Mouse (Mus musculus) forebrain, postnatal 0 days (tissue): Measurements from ENCODE around the gene Fam171a2. TPM values are rescaled to one million over a fixed set of nuclear protein-coding genes. Genes with fewer than 3 reads are reported as not detected.

ENCODE experiments used
- ATAC-seq: fragments of 200-750 bp; cut with Nextera tagmentation; 2 replicates; pipeline ENCODE4 v1.8.0; 2017; ENCODE audit warnings: mild to moderate bottlenecking, moderate library complexity
- DNase-seq: peaks from one replicate; pipeline ENCODE4 v3.0.0-alpha.2; 2015
- H3K27ac ChIP-seq: fragments of 300-500 bp; sonication (generic); 2 replicates; pipeline ENCODE4 v1.5.1; 2014; ENCODE audit warnings: low read depth, mild to moderate bottlenecking, antibody characterized with exemption, low read length, moderate library complexity, mixed read lengths
- H3K27me3 ChIP-seq: fragments of 300-500 bp; sonication (generic); 2 replicates; pipeline ENCODE4 v1.6.1; 2014; ENCODE audit warnings: mild to moderate bottlenecking, low read length, mixed read lengths; ENCODE audit not compliant: insufficient read depth
- H3K36me3 ChIP-seq: fragments of 300-500 bp; sonication (generic); 2 replicates; pipeline ENCODE4 v1.6.1; 2014; ENCODE audit warnings: mild to moderate bottlenecking, moderate library complexity; ENCODE audit not compliant: insufficient read depth
- H3K4me1 ChIP-seq: fragments of 300-500 bp; sonication (generic); 2 replicates; pipeline ENCODE4 v1.6.1; 2014; ENCODE audit warnings: antibody characterized with exemption; ENCODE audit not compliant: insufficient read depth
- H3K4me2 ChIP-seq: fragments of 300-500 bp; sonication (generic); 2 replicates; pipeline ENCODE4 v1.6.1; 2014; ENCODE audit warnings: low read depth, mild to moderate bottlenecking, moderate library complexity
- H3K4me3 ChIP-seq: fragments of 300-500 bp; sonication (generic); 2 replicates; pipeline ENCODE4 v1.5.1; 2014; ENCODE audit warnings: low read depth, low read length, mixed read lengths
- H3K9ac ChIP-seq: fragments of 300-500 bp; sonication (generic); 2 replicates; pipeline ENCODE4 v1.6.1; 2014; ENCODE audit warnings: mild to moderate bottlenecking
- H3K9me3 ChIP-seq: fragments of 300-500 bp; sonication (generic); 2 replicates; pipeline ENCODE4 v1.6.1; 2016; ENCODE audit warnings: low read length
- CTCF ChIP-seq: sonication (generic); IDR thresholded peaks from 2 replicates; pipeline ENCODE4 v1.5.1; 2016; ENCODE audit warnings: antibody characterized with exemption, control low read depth, low read depth
- WGBS: fragments of 180-500 bp; shearing (Covaris S2); extraction: QIAGEN DNeasy Blood & Tissue Kit; methylation state at CpG from one replicate; pipeline ENCODE4 v1.1.7; 2014; 5-methylcytosine and 5-hydroxymethylcytosine counted together
- polyA plus RNA-seq: library from polyadenylated mRNA; unstranded; fragments of >200 nt; fragmentation: Nextera tagmentation; extraction: Ambion mirVana; gene quantifications from 2 replicates; pipeline ENCODE4 v1.2.1, GENCODE M21; 2015
- total RNA-seq: library from RNA; depleted of rRNA; stranded (reverse); fragments of >200 nt; gene quantifications from 2 replicates; pipeline ENCODE4 v1.2.3, GENCODE M21; 2014

Fam171a2 gene
- total and polyA plus RNA-seq, 2 experiments from 2014 or later = 26.9 to 361 TPM

DNA sequence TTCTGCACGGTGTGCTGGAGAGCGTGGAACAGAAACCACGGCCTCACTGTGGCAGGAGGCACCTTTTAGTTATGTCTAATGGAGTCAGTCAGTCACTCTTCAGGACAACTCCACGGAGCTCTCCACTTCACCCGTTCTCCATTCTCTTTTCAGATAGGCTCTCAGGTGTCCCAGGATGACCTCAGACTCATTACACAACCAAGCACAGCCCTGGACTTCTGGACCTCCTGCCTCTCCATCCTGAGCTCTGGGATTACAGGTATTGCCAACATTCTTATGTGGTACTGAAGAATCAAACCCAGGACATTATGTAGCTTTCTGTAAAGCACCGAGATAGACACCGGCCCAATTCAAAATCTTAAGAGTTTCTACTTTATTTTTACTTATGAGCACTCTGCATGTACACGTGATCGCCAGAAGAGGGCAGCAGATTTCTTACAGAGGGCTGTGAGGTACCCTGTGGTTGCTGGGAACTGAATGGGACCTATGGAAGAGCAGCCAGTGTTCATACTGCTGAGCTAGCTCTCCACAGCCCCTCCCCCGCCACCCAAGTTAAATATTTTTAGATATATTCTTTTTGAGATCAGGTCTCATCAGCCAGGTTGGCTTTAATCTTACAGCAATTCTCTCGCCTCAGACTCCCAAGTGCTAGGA, 39.4 kb upstream of the Fam171a2 start:
- Histone ChIP-seq H3K9me3 (no peaks in the 10 kb centered on the region), H3K36me3 (peaks cover 14% of the 10 kb centered on the region), H3K4me2 (no peak overlapping the region), H3K27me3 (no peaks in the 10 kb centered on the region), H3K4me1 (no peaks in the 10 kb centered on the region), H3K4me3 (no peak overlapping the region), H3K9ac (no peak overlapping the region), H3K27ac (no peak overlapping the region)
- ATAC-seq (peak; percentile 93), DNase-seq (peak; percentile 82)
- 69% methylated on average over 11 of the region's 11 CpGs for WGBS
- TF ChIP-seq CTCF = peak; percentile 75

- H3K27me3 ChIP-seq = no peaks in the 10 kb centered on the region
- DNase-seq = no peak
- no peaks in the 10 kb centered on the region for H3K4me1 ChIP-seq
- WGBS = 92% methylated on average over 10 of the region's 10 CpGs
- ATAC-seq = no peak
- H3K9ac ChIP-seq = no peak overlapping the region
- H3K9me3 ChIP-seq = no peaks in the 10 kb centered on the region
- no peak overlapping the region for H3K4me2 ChIP-seq
- no peak for TF ChIP-seq CTCF
- no peak overlapping the region for H3K4me3 ChIP-seq
- no peak overlapping the region for H3K27ac ChIP-seq
- H3K36me3 ChIP-seq = peaks cover 59% of the 10 kb centered on the region
These were observed 34.3 kb upstream of the Fam171a2 start for GRCm38 (mm10) chr11:102481779-102482178.

DNA sequence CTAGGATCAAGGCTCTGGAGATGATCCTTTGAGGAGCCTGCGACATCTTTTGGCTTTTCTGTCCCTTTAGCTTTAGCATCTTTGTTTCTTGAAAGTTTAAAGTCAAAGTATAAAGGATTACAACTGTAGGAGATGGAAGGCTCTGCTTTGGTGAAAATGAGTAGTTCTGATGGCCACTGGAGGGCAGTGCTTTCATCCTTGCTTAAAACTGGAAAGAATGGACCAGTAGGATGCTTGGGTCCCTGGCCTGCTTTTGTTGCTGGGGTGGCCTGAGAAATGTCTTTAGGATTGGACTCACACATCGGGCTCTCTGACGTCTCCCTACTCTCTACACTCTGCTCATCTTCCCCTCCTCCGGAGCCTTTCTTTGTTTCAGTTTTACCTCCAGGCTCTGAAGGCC, 33.4 kb upstream of the Fam171a2 start:
- H3K36me3 ChIP-seq = peaks cover 55% of the 10 kb centered on the region
- WGBS = 81% methylated on average over 4 of the region's 4 CpGs

DNA sequence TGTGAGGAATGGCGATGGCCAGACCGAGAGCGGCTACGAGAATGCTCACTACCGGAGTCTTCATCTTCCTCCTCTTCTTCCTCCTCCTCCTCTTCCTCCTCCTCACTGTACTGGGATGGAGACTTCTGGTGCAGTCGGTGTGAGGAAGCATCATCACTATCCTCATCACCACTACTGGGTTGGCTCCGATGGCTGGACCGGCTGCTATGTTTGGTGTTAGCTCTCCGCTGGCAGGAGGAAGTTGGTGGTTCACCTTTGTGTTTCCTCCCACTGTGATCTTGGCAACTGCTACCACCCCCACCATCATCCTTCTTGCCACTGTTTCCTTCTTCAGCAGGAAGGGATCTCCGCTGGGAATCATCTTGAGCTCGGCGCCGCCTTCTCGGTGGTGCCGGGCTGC, 32.6 kb upstream of the Fam171a2 start:
- no peak for DNase-seq
- no peak for TF ChIP-seq CTCF
- no peak overlapping the region for H3K4me2 ChIP-seq
- no peak overlapping the region for H3K4me3 ChIP-seq
- no peaks in the 10 kb centered on the region for H3K9me3 ChIP-seq
- WGBS = 94% methylated on average over 15 of the region's 15 CpGs
- ATAC-seq = no peak
- H3K9ac ChIP-seq = no peak overlapping the region
- no peak overlapping the region for H3K27ac ChIP-seq
- no peaks in the 10 kb centered on the region for H3K27me3 ChIP-seq
- no peaks in the 10 kb centered on the region for H3K4me1 ChIP-seq
- H3K36me3 ChIP-seq = peaks cover 50% of the 10 kb centered on the region

More for the DNA sequence above, 33.4 kb upstream of the Fam171a2 start:
- peak; percentile 60 for TF ChIP-seq CTCF
- no peak overlapping the region for H3K4me2 ChIP-seq
- no peaks in the 10 kb centered on the region for H3K9me3 ChIP-seq
- ATAC-seq (no peak), DNase-seq (peak; percentile 20)
- H3K27me3 ChIP-seq = no peaks in the 10 kb centered on the region
- no peaks in the 10 kb centered on the region for H3K4me1 ChIP-seq
- H3K9ac ChIP-seq = no peak overlapping the region
- no peak overlapping the region for H3K4me3 ChIP-seq
- no peak overlapping the region for H3K27ac ChIP-seq

DNA sequence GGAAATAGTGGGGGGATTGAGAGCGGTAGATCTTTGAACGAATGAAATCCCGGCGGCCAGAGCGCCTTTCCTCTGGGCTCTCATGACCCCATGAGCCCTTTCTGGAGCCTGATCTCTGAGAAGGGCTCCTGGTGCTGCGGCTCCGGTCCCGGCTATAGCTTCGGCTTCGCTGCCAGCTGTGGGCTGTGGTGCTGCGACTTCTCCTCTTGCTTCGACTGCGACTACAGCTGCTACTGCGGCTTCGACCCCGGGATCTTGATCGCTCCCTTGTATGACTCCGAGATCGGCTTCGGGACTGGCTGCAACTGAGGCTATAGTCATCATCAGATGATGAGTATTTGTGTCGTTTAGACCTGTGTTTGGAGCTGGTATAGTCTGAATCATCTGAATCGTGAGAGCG, 32.1 kb upstream of the Fam171a2 start:
- Histone ChIP-seq H3K9ac (no peak overlapping the region), H3K27ac (no peak overlapping the region), H3K27me3 (no peaks in the 10 kb centered on the region), H3K36me3 (peaks cover 48% of the 10 kb centered on the region), H3K4me2 (no peak overlapping the region), H3K4me1 (no peaks in the 10 kb centered on the region), H3K9me3 (no peaks in the 10 kb centered on the region), H3K4me3 (no peak overlapping the region)
- no peak for TF ChIP-seq CTCF
- ATAC-seq (no peak), DNase-seq (no peak)
- WGBS = 97% methylated on average over 23 of the region's 23 CpGs

DNA sequence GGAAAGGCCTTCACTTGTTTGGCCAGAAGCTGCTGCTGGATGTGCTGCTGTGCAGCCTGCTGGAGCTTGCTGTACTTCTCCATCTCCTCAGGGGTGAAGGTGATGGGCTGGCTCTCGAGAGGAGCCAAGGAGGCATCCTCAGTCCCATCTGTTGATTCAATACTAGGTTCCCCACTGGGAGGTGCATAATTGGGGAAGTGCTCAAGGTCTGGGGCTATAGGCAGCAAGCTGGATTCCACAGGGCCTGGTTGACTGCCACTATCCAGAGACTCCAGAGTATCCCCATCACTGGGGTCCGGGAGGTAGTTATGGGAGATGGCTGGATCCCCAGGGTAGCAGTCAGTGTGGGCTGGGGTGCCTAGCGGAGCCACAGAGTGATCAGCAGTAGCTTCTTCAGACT, 31.2 kb upstream of the Fam171a2 start:
- Histone ChIP-seq H3K9me3 (no peaks in the 10 kb centered on the region), H3K4me3 (no peak overlapping the region), H3K27ac (no peak overlapping the region), H3K36me3 (peaks cover 46% of the 10 kb centered on the region), H3K9ac (no peak overlapping the region), H3K4me1 (no peaks in the 10 kb centered on the region), H3K4me2 (no peak overlapping the region), H3K27me3 (no peaks in the 10 kb centered on the region)
- TF ChIP-seq CTCF = no peak
- WGBS = 86% methylated on average over 3 of the region's 3 CpGs
- ATAC-seq (no peak), DNase-seq (no peak)

DNA sequence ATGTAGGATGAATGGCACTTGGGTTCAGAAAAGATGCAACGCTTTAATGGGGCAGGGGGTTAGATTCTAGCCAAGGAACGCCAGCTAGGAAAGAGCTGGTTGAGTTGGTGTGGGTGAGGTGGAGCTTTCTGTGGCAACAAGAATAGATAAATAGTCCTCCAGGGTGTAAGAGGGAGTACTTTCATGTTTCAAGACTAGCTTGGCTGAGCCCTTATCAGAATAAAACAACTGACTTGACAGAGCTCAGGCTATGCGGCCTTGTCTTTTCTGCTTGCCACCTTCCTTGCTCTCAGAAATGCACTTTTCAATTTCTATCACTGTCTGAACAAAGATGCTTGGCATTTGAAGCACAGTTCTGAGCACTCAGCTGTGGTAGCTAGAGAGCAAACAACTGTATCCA, 27.5 kb upstream of the Fam171a2 start:
- TF ChIP-seq CTCF = no peak
- H3K9me3 ChIP-seq = no peaks in the 10 kb centered on the region
- ATAC-seq = no peak
- H3K4me1 ChIP-seq = no peaks in the 10 kb centered on the region
- no peak for DNase-seq
- no peak overlapping the region for H3K9ac ChIP-seq
- H3K4me2 ChIP-seq = no peak overlapping the region
- peaks cover 26% of the 10 kb centered on the region for H3K36me3 ChIP-seq
- H3K27me3 ChIP-seq = no peaks in the 10 kb centered on the region
- WGBS = 93% methylated on average over 3 of the region's 3 CpGs
- no peak overlapping the region for H3K27ac ChIP-seq
- no peak overlapping the region for H3K4me3 ChIP-seq
